In genomic region chr11:80602041-80602458, GRCm38 (mm10) we compare ENCODE assay signal across 8 mouse cellular contexts.
A peak's percentile ranks its signal among the peaks of the same experiment; 100 is the strongest.
DNase-seq lines count a peak whose midpoint lies in the region; ATAC-seq and TF ChIP-seq lines count a peak whose summit lies in the region.

No protein-coding gene starts in this region.

- H3K9me3 ChIP-seq in kidney, embryonic 16.5 days (ENCODE audit: low read length): no peaks in the 10 kb centered on the region
- H3K9me3 ChIP-seq in E14TG2a.4 (ENCODE audit: low read length): no peaks in the 10 kb centered on the region
- no peaks in the 10 kb centered on the region for H3K9me3 ChIP-seq in heart, embryonic 16.5 days (replicated peaks; ENCODE audit: control insufficient read depth, low read length)
- no peaks in the 10 kb centered on the region for H3K9me3 ChIP-seq in midbrain, embryonic 13.5 days

- no peak overlapping the region for H3K4me2 ChIP-seq in kidney, embryonic 16.5 days (replicated peaks; ENCODE audit: low read depth, low read length)
- peak overlapping the region; percentile 70; the same call in 1 of the 2 replicates for H3K4me2 ChIP-seq in heart, embryonic 16.5 days (ENCODE audit: low read depth, low read length)
- H3K4me2 ChIP-seq in midbrain, embryonic 13.5 days (replicated peaks): peak overlapping the region; percentile 58

- no peak for ATAC-seq in kidney, embryonic 16.5 days (ENCODE audit: low FRiP score, low TSS enrichment)
- no peak for ATAC-seq in heart, embryonic 16.5 days (replicated peaks; ENCODE audit: extremely low read depth, insufficient read depth, low FRiP score)
- 0 out of 2 replicates have a peak, but pooled peaks have one; percentile 55 for ATAC-seq in midbrain, embryonic 13.5 days

- no peak overlapping the region for H3K4me3 ChIP-seq in kidney, embryonic 16.5 days (ENCODE audit: low read length)
- H3K4me3 ChIP-seq in E14TG2a.4 (replicated peaks; ENCODE audit: low read length): no peak overlapping the region
- no peak overlapping the region for H3K4me3 ChIP-seq in heart, embryonic 16.5 days (ENCODE audit: low read length)
- H3K4me3 ChIP-seq in midbrain, embryonic 13.5 days (replicated peaks): 0 out of 2 replicates have a peak overlapping the region, but pooled peaks have one; percentile 30

- no peak overlapping the region for H3K9ac ChIP-seq in kidney, embryonic 16.5 days (replicated peaks; ENCODE audit: low read length)
- H3K9ac ChIP-seq in heart, embryonic 16.5 days (ENCODE audit: low read length): no peak overlapping the region
- no peak overlapping the region for H3K9ac ChIP-seq in midbrain, embryonic 13.5 days (replicated peaks)

- 40% methylated on average over 8 of the region's 8 CpGs for WGBS in kidney, embryonic 16.5 days
- 22% methylated on average over 8 of the region's 8 CpGs for WGBS in heart, embryonic 16.5 days
- 15% methylated on average over 8 of the region's 8 CpGs for WGBS in midbrain, embryonic 13.5 days

- TF ChIP-seq CTCF in E14TG2a.4 (conservative IDR thresholded peaks at IDR 0.05; ENCODE audit: low read length): peak; percentile 97

- peaks cover 9% of the 10 kb centered on the region; the same call in 1 of the 2 replicates for H3K4me1 ChIP-seq in kidney, embryonic 16.5 days (ENCODE audit: insufficient read depth, low read length)
- H3K4me1 ChIP-seq in E14TG2a.4 (replicated peaks; ENCODE audit: low read depth, low read length): peaks cover 20% of the 10 kb centered on the region
- peaks cover 8% of the 10 kb centered on the region; the same call in 1 of the 2 replicates for H3K4me1 ChIP-seq in heart, embryonic 16.5 days (ENCODE audit: control insufficient read depth, insufficient read depth, low read length)
- H3K4me1 ChIP-seq in midbrain, embryonic 13.5 days (replicated peaks): peaks cover 19% of the 10 kb centered on the region

- H3K27ac ChIP-seq in kidney, embryonic 16.5 days (ENCODE audit: low read length): no peak overlapping the region
- no peak overlapping the region for H3K27ac ChIP-seq in heart, embryonic 16.5 days (ENCODE audit: low read length)
- H3K27ac ChIP-seq in midbrain, embryonic 13.5 days: peak overlapping the region; percentile 94

- no peaks in the 10 kb centered on the region for H3K36me3 ChIP-seq in kidney, embryonic 16.5 days (ENCODE audit: insufficient read depth, low read length)
- no peaks in the 10 kb centered on the region for H3K36me3 ChIP-seq in E14TG2a.4 (ENCODE audit: insufficient read depth, low read length)
- H3K36me3 ChIP-seq in heart, embryonic 16.5 days (ENCODE audit: control insufficient read depth, insufficient read depth): no peaks in the 10 kb centered on the region
- no peaks in the 10 kb centered on the region for H3K36me3 ChIP-seq in midbrain, embryonic 13.5 days

- H3K27me3 ChIP-seq in kidney, embryonic 16.5 days (ENCODE audit: insufficient read depth, low read length): no peaks in the 10 kb centered on the region
- H3K27me3 ChIP-seq in E14TG2a.4 (ENCODE audit: insufficient read depth, low read length): peaks cover 18% of the 10 kb centered on the region
- no peaks in the 10 kb centered on the region for H3K27me3 ChIP-seq in heart, embryonic 16.5 days (ENCODE audit: control insufficient read depth, insufficient read depth, low read length)
- peaks cover 20% of the 10 kb centered on the region for H3K27me3 ChIP-seq in midbrain, embryonic 13.5 days

- DNase-seq in kidney, postnatal 10 days: peak; percentile 33
- peak; percentile 74 to 81 for DNase-seq in cerebellum, postnatal 10 days
- DNase-seq in MN1 (ENCODE audit: low spot score): no peak
- no peak for DNase-seq in ovary, postnatal 14 days (ENCODE audit: low spot score)

Comparison
In these comparisons a context has a peak if more than half of its experiments do, and no peak if none do; other contexts are left out.
1. DNase-seq: peak in kidney, postnatal 10 days (single experiment) and cerebellum, postnatal 10 days (2 of 2); none in MN1 (single experiment) and ovary, postnatal 14 days (single experiment).